Mouse (Mus musculus) embryonic facial prominence, embryonic 14.5 days (tissue): Measurements from ENCODE around the gene Rnf10. TPM values are rescaled to one million over a fixed set of nuclear protein-coding genes. Genes with fewer than 3 reads are reported as not detected.
A peak's percentile ranks its signal among the peaks of the same experiment; 100 is the strongest.

Source experiments
- ATAC-seq: fragments of 200-750 bp; cut with Nextera tagmentation; 2 replicates; pipeline ENCODE4 v1.8.0; 2017; ENCODE audit warnings: low read depth, moderate number of reproducible peaks, moderate TSS enrichment
- DNase-seq: peaks from one replicate; pipeline ENCODE4 v3.0.0-alpha.2; 2015; ENCODE audit warnings: low spot score
- H3K27ac ChIP-seq: fragments of 300-500 bp; sonication (generic); replicated peaks from 2 replicates; pipeline ENCODE4 v1.5.1; 2014; ENCODE audit warnings: low read depth, mild to moderate bottlenecking, low read length, moderate library complexity
- H3K27me3 ChIP-seq: fragments of 300-500 bp; sonication (generic); replicated peaks from 2 replicates; pipeline ENCODE4 v1.6.1; 2014; ENCODE audit warnings: low read length; ENCODE audit not compliant: control insufficient read depth, insufficient read depth
- H3K36me3 ChIP-seq: fragments of 300-500 bp; sonication (generic); 2 replicates; pipeline ENCODE4 v1.6.1; 2014; ENCODE audit warnings: low read length, mixed read lengths; ENCODE audit not compliant: control insufficient read depth, insufficient read depth
- H3K4me1 ChIP-seq: fragments of 300-500 bp; sonication (generic); 2 replicates; pipeline ENCODE4 v1.6.1; 2014; ENCODE audit warnings: antibody characterized with exemption, low read length; ENCODE audit not compliant: control insufficient read depth, insufficient read depth
- H3K4me2 ChIP-seq: fragments of 300-500 bp; sonication (generic); 2 replicates; pipeline ENCODE4 v1.6.1; 2014; ENCODE audit warnings: low read depth, mild to moderate bottlenecking, low read length, moderate library complexity, mixed read lengths
- H3K4me3 ChIP-seq: fragments of 300-500 bp; sonication (generic); 2 replicates; pipeline ENCODE4 v1.5.1; 2014; ENCODE audit warnings: low read depth, mild to moderate bottlenecking, low read length
- H3K9ac ChIP-seq: fragments of 300-500 bp; sonication (generic); 2 replicates; pipeline ENCODE4 v1.6.1; 2014; ENCODE audit warnings: low read depth, mild to moderate bottlenecking, low read length, moderate library complexity, mixed read lengths
- H3K9me3 ChIP-seq: fragments of 300-500 bp; sonication (generic); 2 replicates; pipeline ENCODE4 v1.6.1; 2016; ENCODE audit warnings: low read length; ENCODE audit not compliant: control insufficient read depth
- WGBS: fragments of 180-500 bp; shearing (Covaris S2); extraction: QIAGEN DNeasy Blood & Tissue Kit; methylation state at CpG from one replicate; pipeline ENCODE4 v1.1.7; 2014; 5-methylcytosine and 5-hydroxymethylcytosine counted together
- polyA plus RNA-seq: library from polyadenylated mRNA; unstranded; fragments of >200 nt; fragmentation: Nextera tagmentation; extraction: Ambion mirVana; gene quantifications from 2 replicates; pipeline ENCODE4 v1.2.1, GENCODE M21; 2014

Rnf10 gene
- polyA plus RNA-seq, 1 experiment from 2014 or later, result 77.2 TPM

DNA sequence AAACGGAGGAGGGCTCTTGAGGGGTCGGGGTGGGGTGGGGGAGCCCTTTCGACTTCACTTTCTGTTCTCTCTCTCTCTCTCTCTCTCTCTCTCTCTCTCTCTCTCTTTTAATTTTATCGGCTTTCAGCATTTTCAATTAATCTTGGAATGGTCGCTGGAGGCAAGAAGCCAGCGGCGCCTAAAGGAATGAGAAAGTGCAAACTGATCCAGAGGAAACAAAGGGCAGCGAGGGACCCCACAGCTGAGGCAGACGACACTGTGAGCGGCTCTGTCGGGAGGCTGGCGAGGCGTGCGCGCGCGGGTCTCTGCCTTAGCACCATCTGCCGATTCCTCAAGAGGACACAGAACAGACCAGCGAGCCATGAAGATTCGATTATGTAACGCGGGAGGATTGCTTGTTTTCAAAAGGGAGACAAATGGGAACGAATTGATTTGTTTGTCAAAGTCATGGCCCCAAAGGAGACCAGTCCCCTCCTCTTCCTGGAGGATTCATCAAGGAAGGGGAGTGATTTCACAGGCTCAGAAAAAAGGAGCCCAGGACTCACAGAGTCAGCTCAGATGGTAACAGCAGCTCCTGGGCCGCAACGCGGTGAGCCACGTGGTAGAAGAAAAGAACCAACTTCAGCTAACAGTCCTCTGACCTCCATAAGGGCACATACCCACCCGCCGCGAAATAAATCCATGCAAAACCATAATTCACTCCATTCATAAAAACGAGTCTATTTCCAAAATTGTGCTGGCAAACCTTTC is 68.0 kb downstream of the Rnf10 start:
- WGBS, result 4% methylated on average over 31 of the region's 31 CpGs
- H3K27ac ChIP-seq, result peak overlapping the region; percentile 50; the same call in 1 of the 2 replicates
- H3K9me3 ChIP-seq, result no peaks in the 10 kb centered on the region
- peak overlapping the region; percentile 60 for H3K4me2 ChIP-seq
- peaks cover 8% of the 10 kb centered on the region for H3K4me1 ChIP-seq
- H3K36me3 ChIP-seq, result no peaks in the 10 kb centered on the region
- peak overlapping the region; percentile 33 for H3K4me3 ChIP-seq
- peak; percentile 82 for ATAC-seq
- peak; percentile 73 for DNase-seq
- H3K9ac ChIP-seq, result peak overlapping the region; percentile 57
- H3K27me3 ChIP-seq, result no peaks in the 10 kb centered on the region

DNA sequence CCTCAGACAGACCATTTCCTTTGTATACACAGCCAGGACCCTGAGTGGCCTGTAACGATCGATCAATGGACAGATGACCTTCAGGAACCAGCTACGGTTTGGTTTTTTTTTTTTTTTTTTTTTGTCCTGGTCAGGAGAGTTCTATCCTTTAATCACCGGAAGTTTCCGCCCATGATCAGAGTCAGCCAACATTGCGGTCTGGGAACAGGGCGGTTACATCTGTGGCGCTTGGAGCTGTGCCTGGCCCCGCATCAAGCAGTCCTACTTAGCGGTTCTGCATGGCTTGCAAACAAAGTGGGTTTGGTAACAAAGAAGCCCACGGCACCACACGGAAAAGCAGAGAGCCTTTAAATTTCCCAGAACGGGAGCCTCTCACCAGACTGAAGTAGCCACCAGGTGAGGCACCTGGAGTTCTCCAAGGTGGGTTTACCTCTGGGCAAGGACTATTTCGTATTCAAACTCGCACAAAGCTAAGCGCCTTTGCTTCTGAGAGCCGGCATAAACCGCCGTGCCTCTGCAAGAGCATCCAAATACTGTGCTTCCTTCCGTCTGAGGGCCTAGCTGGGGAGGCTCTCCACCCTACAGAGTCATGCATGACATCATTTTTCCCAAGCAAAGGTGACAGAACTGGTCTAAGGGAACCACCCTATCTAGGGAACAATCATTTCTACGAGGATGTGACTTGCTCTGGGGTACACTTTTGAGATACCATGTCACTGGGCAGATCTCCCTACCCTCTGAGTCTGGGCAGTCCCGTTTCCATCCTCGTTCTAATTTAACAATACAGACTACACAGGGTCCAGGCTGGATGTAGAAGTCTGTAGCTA is 68.8 kb downstream of the Rnf10 start:
- DNase-seq (peak; percentile 62), ATAC-seq (peak; percentile 59)
- Histone ChIP-seq H3K27me3 (no peaks in the 10 kb centered on the region), H3K9me3 (no peaks in the 10 kb centered on the region), H3K9ac (peak overlapping the region; percentile 57), H3K27ac (peak overlapping the region; percentile 17; the same call in 1 of the 2 replicates), H3K36me3 (no peaks in the 10 kb centered on the region), H3K4me2 (peak overlapping the region; percentile 60), H3K4me3 (peak overlapping the region; percentile 33), H3K4me1 (peaks cover 8% of the 10 kb centered on the region)
- WGBS, result 19% methylated on average over 23 of the region's 23 CpGs

GRCm38 (mm10) chr5:115194626-115195221 is 78.0 kb downstream of the Rnf10 start:
- H3K4me2 ChIP-seq, result peak overlapping the region; percentile 100
- H3K9me3 ChIP-seq, result no peaks in the 10 kb centered on the region
- H3K36me3 ChIP-seq, result no peaks in the 10 kb centered on the region
- DNase-seq, result no peak
- peak overlapping the region; percentile 57 for H3K4me3 ChIP-seq
- no peak overlapping the region for H3K9ac ChIP-seq
- no peak overlapping the region for H3K27ac ChIP-seq
- H3K27me3 ChIP-seq, result peaks cover 55% of the 10 kb centered on the region
- ATAC-seq, result no peak
- H3K4me1 ChIP-seq, result peaks cover 14% of the 10 kb centered on the region
- 4% methylated on average over 11 of the region's 12 CpGs for WGBS

DNA sequence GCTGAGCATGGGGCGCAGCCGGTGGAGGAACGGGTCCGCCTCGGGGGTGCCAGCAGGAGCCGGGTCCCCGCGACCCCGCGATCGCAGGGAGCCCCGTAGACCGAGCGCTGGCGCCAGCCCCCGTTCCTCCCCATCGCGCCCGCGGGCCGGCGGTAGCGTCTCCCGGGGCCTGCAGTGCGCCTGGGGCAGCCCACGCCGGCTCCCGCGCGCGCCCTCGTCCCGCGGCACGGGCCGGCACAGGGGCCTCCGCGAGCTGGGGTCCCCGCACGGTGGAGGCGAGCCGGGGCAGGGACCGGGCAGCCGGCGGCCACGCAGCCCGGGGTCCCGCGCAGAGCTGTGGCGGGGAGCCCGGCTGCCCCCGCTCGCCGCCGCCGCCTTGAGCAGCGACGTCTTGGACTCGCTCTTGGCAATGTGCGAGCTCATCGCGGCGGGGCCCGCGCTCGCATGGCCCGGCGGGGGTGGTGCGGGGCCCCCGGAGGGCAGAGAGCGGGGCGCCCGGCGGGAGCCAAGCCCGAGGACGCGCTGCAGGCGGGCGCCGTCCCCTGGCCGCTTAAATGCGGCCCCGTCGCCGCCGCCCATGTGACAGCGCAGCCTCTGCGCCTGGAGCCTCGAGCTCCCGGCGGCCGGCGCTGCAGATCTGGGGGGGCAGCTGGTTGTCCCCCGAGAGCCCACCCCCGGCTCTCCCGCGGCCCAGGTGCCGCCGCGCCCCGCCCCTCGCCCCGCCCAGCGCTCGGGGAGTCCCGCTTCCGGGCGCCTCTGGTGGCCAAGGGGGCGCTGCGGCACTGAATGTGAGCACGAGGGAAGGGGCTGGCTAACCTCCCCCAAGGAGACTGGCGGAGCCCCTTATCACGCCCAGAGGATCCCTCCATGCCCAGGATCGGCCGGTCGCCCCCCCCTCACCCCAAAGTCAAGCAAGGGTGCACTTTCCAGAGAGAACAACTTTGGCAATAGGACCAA is 78.8 kb downstream of the Rnf10 start, which contains the start of gene Cabp1:
Gene Cabp1, minus strand, starts transcription at position 713 of the 957 bp plus-strand sequence.
- ATAC-seq, result peak; percentile 62
- peak within 1 kb of the TSS; percentile 57 for H3K4me3 ChIP-seq
- H3K9me3 ChIP-seq, result no peaks in the 10 kb centered on the region
- no peak within 1 kb of the TSS for H3K27ac ChIP-seq
- peak within 1 kb of the TSS; percentile 100 for H3K4me2 ChIP-seq
- H3K36me3 ChIP-seq, result no peaks in the 10 kb centered on the region
- WGBS, result 0% methylated on average over 18 of the region's 116 CpGs
- H3K27me3 ChIP-seq, result peaks cover 57% of the 10 kb centered on the region
- DNase-seq, result peak; percentile 61
- peak within 1 kb of the TSS; percentile 59 for H3K9ac ChIP-seq
- peaks cover 14% of the 10 kb centered on the region for H3K4me1 ChIP-seq

DNA sequence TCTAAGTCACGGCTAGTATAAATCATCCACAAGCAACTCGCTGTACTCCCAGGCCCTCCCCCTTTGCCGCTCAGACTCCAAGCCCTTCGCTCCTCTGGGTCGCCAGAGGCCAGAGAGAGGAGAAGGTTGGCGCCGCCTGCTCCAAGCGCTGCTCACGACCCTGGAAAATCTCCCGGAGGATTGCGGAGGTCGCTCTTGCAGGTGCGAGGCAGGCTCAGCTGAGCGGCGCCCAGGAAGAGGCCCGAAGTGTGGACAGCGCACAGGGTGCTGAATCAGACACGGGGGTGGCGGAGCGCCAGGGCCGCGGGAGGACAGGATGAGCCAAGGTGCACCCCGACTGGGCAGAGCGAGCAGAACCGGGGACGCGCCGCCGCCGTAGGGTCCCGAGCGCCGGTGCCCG is 79.5 kb downstream of the Rnf10 start:
- Histone ChIP-seq H3K27me3 (peaks cover 57% of the 10 kb centered on the region), H3K4me1 (peaks cover 14% of the 10 kb centered on the region), H3K4me2 (peak overlapping the region; percentile 100), H3K36me3 (no peaks in the 10 kb centered on the region), H3K4me3 (peak overlapping the region; percentile 57), H3K9me3 (no peaks in the 10 kb centered on the region), H3K27ac (no peak overlapping the region), H3K9ac (peak overlapping the region; percentile 59)
- ATAC-seq (0 out of 2 replicates have a peak, but pooled peaks have one; percentile 17), DNase-seq (peak; percentile 42)
- WGBS, result under 1% methylated on average over 18 of the region's 34 CpGs

DNA sequence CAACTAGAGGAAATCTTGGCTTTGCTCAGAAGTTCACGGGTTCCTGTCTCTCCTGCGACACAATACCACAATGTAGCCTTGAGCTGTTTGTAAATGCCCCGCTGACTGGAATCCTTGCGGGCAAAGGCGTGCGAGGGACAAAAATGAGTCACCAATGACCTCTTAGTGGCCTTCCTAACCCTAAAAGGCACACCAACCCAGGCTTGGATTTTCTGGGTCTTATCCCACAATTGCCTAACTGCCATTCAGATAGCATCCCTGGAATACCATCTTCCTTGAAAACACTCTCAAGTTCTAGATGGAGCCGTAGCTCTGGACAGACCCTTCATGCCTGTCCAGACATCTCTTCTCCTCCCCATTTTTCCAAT is 79.9 kb downstream of the Rnf10 start:
- H3K27me3 ChIP-seq, result peaks cover 57% of the 10 kb centered on the region
- H3K9ac ChIP-seq, result 0 out of 2 replicates have a peak overlapping the region, but pooled peaks have one; percentile 59
- 18% methylated on average over 7 of the region's 7 CpGs for WGBS
- H3K4me3 ChIP-seq, result peak overlapping the region; percentile 57
- peak overlapping the region; percentile 100 for H3K4me2 ChIP-seq
- DNase-seq (no peak), ATAC-seq (no peak)
- no peaks in the 10 kb centered on the region for H3K36me3 ChIP-seq
- H3K9me3 ChIP-seq, result no peaks in the 10 kb centered on the region
- no peak overlapping the region for H3K27ac ChIP-seq
- H3K4me1 ChIP-seq, result peaks cover 14% of the 10 kb centered on the region

DNA sequence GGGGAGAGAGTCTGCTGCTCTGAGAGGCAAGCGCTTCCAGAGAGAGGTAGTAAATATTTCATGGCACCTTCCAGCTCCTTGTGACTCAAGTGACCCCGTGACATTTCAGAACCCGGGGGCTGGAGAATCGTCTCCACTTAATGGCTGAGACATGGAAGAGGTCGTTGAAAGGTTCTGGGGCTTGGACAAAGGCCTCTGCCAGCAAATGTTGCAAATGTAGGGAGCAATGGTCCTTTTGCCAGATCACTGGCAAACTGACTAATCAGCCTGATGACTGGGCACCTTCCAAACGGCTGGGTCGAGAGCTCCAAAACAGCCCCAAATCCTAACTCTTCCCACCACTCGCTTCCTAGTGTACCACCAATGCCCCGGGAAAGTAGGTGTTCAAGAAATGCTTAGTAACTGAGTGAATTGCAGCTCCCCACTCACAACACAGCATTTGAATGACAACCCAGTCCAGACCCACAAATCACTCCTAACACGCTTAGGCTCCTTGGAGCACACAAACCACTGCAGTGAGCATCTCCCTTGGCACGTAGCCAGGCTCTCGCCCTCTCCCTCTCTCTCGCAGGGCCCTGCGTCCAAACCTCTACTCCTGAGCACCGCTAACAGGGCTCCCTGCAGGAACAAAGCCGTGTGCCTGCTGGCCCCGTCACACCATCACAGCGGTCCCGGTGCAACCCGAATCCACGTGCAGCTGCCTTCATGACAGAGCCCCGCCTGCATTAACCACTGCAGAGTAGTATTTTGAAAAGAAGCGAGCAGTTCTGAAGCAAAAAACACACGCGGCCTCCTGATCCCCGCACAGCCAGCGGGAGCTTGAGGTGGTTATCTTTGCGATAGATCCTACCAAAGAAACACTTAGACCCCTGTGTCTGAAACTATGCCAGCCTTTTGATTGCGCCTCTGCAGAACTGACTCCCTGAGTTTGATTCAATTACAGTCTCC is 80.5 kb downstream of the Rnf10 start:
- WGBS, result 11% methylated on average over 29 of the region's 29 CpGs
- no peak overlapping the region for H3K9ac ChIP-seq
- peaks cover 61% of the 10 kb centered on the region for H3K27me3 ChIP-seq
- peaks cover 18% of the 10 kb centered on the region for H3K4me1 ChIP-seq
- H3K36me3 ChIP-seq, result no peaks in the 10 kb centered on the region
- ATAC-seq, result no peak; the same call in 1 of the 2 replicates
- H3K4me2 ChIP-seq, result peak overlapping the region; percentile 100
- no peaks in the 10 kb centered on the region for H3K9me3 ChIP-seq
- no peak for DNase-seq
- H3K27ac ChIP-seq, result no peak overlapping the region
- peak overlapping the region; percentile 10 for H3K4me3 ChIP-seq
